Mouse (Mus musculus) myocyte (in vitro differentiated cells): ENCODE data around the gene Abhd2. TPM values are rescaled to one million over a fixed set of nuclear protein-coding genes. Genes with fewer than 3 reads are reported as not detected.

Experiments used
- H3K27me3 ChIP-seq: one replicate; pipeline ENCODE4 v1.6.1; 2011; ENCODE audit not compliant: control insufficient read depth, insufficient read depth, insufficient read length
- H3K36me3 ChIP-seq: one replicate; pipeline ENCODE4 v1.6.1; 2011; ENCODE audit not compliant: control insufficient read depth, insufficient read depth
- H3K4me2 ChIP-seq: one replicate; pipeline ENCODE4 v1.6.1; 2011; ENCODE audit warnings: low read depth, control low read depth
- H3K4me3 ChIP-seq: one replicate; pipeline ENCODE4 v1.5.1; 2011; ENCODE audit warnings: mild to moderate bottlenecking, control low read depth, moderate library complexity
- H3K79me2 ChIP-seq: one replicate; pipeline ENCODE4 v1.6.1; 2011; ENCODE audit not compliant: control insufficient read depth, insufficient read depth
- H3ac ChIP-seq: one replicate; pipeline ENCODE4 v1.6.1; 2011; ENCODE audit not compliant: control insufficient read depth, insufficient read length
- CEBPB ChIP-seq: IDR thresholded peaks from 2 replicates; pipeline ENCODE4 v1.6.1; 2011; ENCODE audit warnings: mild to moderate bottlenecking, moderate library complexity; ENCODE audit not compliant: poor library complexity, insufficient read depth, severe bottlenecking
- E2F4 ChIP-seq: IDR thresholded peaks from one replicate; pipeline ENCODE4 v1.6.1; 2011; ENCODE audit warnings: mild to moderate bottlenecking, control low read depth, moderate library complexity; ENCODE audit not compliant: insufficient read depth
- MAX ChIP-seq: IDR thresholded peaks from one replicate; pipeline ENCODE4 v1.6.1; 2011; ENCODE audit warnings: low read depth, mild to moderate bottlenecking, control low read depth
- MYOD1 ChIP-seq, 3 experiments: IDR thresholded peaks; one replicate each; pipeline ENCODE4 v1.6.1; 2011; ENCODE audit warnings: control low read depth in 2 of 3, low read depth in 2 of 3, mild to moderate bottlenecking in 2 of 3, moderate library complexity in 1 of 3; ENCODE audit not compliant: insufficient read length in 2 of 3, control insufficient read depth in 1 of 3
- MYOG ChIP-seq, 3 experiments: IDR thresholded peaks; one replicate each; pipeline ENCODE4 v1.6.1; 2011; ENCODE audit warnings: control low read depth in 2 of 3, low read depth in 2 of 3, mild to moderate bottlenecking in 2 of 3; ENCODE audit not compliant: insufficient read length in 2 of 3, control insufficient read depth in 1 of 3, insufficient read depth in 1 of 3
- POLR2A ChIP-seq: IDR thresholded peaks from one replicate; pipeline ENCODE4 v1.6.1; 2011; ENCODE audit warnings: low read depth, mild to moderate bottlenecking, control low read depth, moderate library complexity; ENCODE audit not compliant: insufficient read length
- POLR2AphosphoS2 ChIP-seq: IDR thresholded peaks from one replicate; pipeline ENCODE4 v1.6.1; 2011; ENCODE audit warnings: low read depth, control low read depth; ENCODE audit not compliant: insufficient read length
- REST ChIP-seq: IDR thresholded peaks from one replicate; pipeline ENCODE4 v1.6.1; 2011; ENCODE audit warnings: mild to moderate bottlenecking, control low read depth, moderate library complexity; ENCODE audit not compliant: insufficient read depth, insufficient read length
- SRF ChIP-seq: IDR thresholded peaks from one replicate; pipeline ENCODE4 v1.6.1; 2011; ENCODE audit warnings: low read depth; ENCODE audit not compliant: control insufficient read depth, insufficient read length
- TCF12 ChIP-seq: IDR thresholded peaks from one replicate; pipeline ENCODE4 v1.6.1; 2011; ENCODE audit warnings: mild to moderate bottlenecking, control low read depth; ENCODE audit not compliant: poor library complexity, insufficient read depth, severe bottlenecking
- TCF3 ChIP-seq: IDR thresholded peaks from one replicate; pipeline ENCODE4 v1.6.1; 2011; ENCODE audit warnings: low read depth, control low read depth; ENCODE audit not compliant: insufficient read length
- USF1 ChIP-seq: IDR thresholded peaks from one replicate; pipeline ENCODE4 v1.6.1; 2011; ENCODE audit warnings: low read depth, mild to moderate bottlenecking, control low read depth, moderate library complexity
- polyA plus RNA-seq: library from polyadenylated mRNA; unstranded; fragments of >200 nt; fragmentation: generic; extraction: Trizol; gene quantifications from one replicate; pipeline ENCODE4 v1.2.1, GENCODE M21; 2012; ENCODE audit warnings: missing spikeins

The Abhd2 gene
- polyA plus RNA-seq, 1 experiment, result 16.9 TPM

GRCm38 (mm10) chr7:79269866-79270265, 3.1 kb upstream of the Abhd2 start:
- H3K4me3 ChIP-seq, result no peak overlapping the region
- no peaks in the 10 kb centered on the region for H3K36me3 ChIP-seq
- H3K27me3 ChIP-seq, result no peaks in the 10 kb centered on the region
- TF ChIP-seq CEBPB (no peak), USF1 (no peak), POLR2A (no peak), E2F4 (no peak), SRF (no peak), TCF12 (no peak), MYOG (IDR thresholded peaks at IDR 0.05; ENCODE audit: control insufficient read depth in 1 of 3, insufficient read depth in 1 of 3, insufficient read length in 2 of 3, low read depth in 2 of 3) (no peak), MAX (no peak), POLR2AphosphoS2 (no peak), REST (no peak), TCF3 (no peak), MYOD1 (IDR thresholded peaks at IDR 0.05; ENCODE audit: control insufficient read depth in 1 of 3, insufficient read length in 2 of 3, low read depth in 2 of 3) (no peak)
- H3K79me2 ChIP-seq, result peaks cover 16% of the 10 kb centered on the region
- H3ac ChIP-seq, result no peak overlapping the region
- peak overlapping the region; percentile 45 for H3K4me2 ChIP-seq

GRCm38 (mm10) chr7:79270961-79271387, 2.0 kb upstream of the Abhd2 start:
- no peaks in the 10 kb centered on the region for H3K36me3 ChIP-seq
- H3K27me3 ChIP-seq, result no peaks in the 10 kb centered on the region
- no peak overlapping the region for H3K4me3 ChIP-seq
- TF ChIP-seq MAX (no peak), MYOD1 (IDR thresholded peaks at IDR 0.05; ENCODE audit: control insufficient read depth in 1 of 3, insufficient read length in 2 of 3, low read depth in 2 of 3) (peak in 1 of 3 experiments; percentile 20), CEBPB (no peak)
- H3K79me2 ChIP-seq, result peaks cover 27% of the 10 kb centered on the region
- H3K4me2 ChIP-seq, result peak overlapping the region; percentile 59
- no peak overlapping the region for H3ac ChIP-seq

GRCm38 (mm10) chr7:79271861-79272788, 874 bp upstream of the Abhd2 start:
- Histone ChIP-seq H3K4me2 (peak overlapping the region; percentile 92), H3K36me3 (no peaks in the 10 kb centered on the region), H3K4me3 (peak overlapping the region; percentile 84), H3ac (no peak overlapping the region), H3K79me2 (peaks cover 39% of the 10 kb centered on the region), H3K27me3 (no peaks in the 10 kb centered on the region)
- no peak for TF ChIP-seq TCF3
- TF ChIP-seq MAX, result no peak
- no peak for TF ChIP-seq USF1
- no peak for TF ChIP-seq E2F4
- TF ChIP-seq SRF, result no peak
- no peak for TF ChIP-seq MYOG (IDR thresholded peaks at IDR 0.05; ENCODE audit: control insufficient read depth in 1 of 3, insufficient read depth in 1 of 3, insufficient read length in 2 of 3, low read depth in 2 of 3)
- no peak for TF ChIP-seq MYOD1 (IDR thresholded peaks at IDR 0.05; ENCODE audit: control insufficient read depth in 1 of 3, insufficient read length in 2 of 3, low read depth in 2 of 3)
- TF ChIP-seq POLR2AphosphoS2, result no peak
- TF ChIP-seq REST, result no peak
- no peak for TF ChIP-seq TCF12
- TF ChIP-seq POLR2A, result no peak
- TF ChIP-seq CEBPB, result no peak

- Histone ChIP-seq H3K4me3 (peak overlapping the region; percentile 84), H3K4me2 (peak overlapping the region; percentile 92), H3ac (peak overlapping the region; percentile 46), H3K36me3 (no peaks in the 10 kb centered on the region), H3K27me3 (no peaks in the 10 kb centered on the region), H3K79me2 (peaks cover 57% of the 10 kb centered on the region)
- TF ChIP-seq MYOG (IDR thresholded peaks at IDR 0.05; ENCODE audit: control insufficient read depth in 1 of 3, insufficient read depth in 1 of 3, insufficient read length in 2 of 3, low read depth in 2 of 3) (peak in 1 of 3 experiments; percentile 20), MYOD1 (IDR thresholded peaks at IDR 0.05; ENCODE audit: control insufficient read depth in 1 of 3, insufficient read length in 2 of 3, low read depth in 2 of 3) (peak in 2 of 3 experiments; percentile 4 to 8), SRF (no peak)
These were observed 906 bp downstream of the Abhd2 start for GRCm38 (mm10) chr7:79273738-79274472.
